Mouse (Mus musculus): ENCODE measurements around the gene Tctn1. TPM values are rescaled to one million over a fixed set of nuclear protein-coding genes. Genes with fewer than 3 reads are reported as not detected.

Tctn1 gene
- total and polyA plus RNA-seq, 3 experiments: 3.2 to 9.4 (median 3.9) TPM

- WGBS: 96% methylated on average over 2 of the region's 2 CpGs
- no peak for DNase-seq
- peak; percentile 32 for TF ChIP-seq CTCF (IDR thresholded peaks at IDR 0.05)
- no peak for TF ChIP-seq EP300 (IDR thresholded peaks at IDR 0.05; ENCODE audit: insufficient read depth, low read depth, low read length)
- TF ChIP-seq POLR2A (IDR thresholded peaks at IDR 0.05; ENCODE audit: insufficient read depth, low read depth, low read length): no peak
- Histone ChIP-seq H3K4me3 (no peak overlapping the region), H3K27ac (no peak overlapping the region), H3K27me3 (ENCODE audit: control insufficient read depth, insufficient read depth, low read length) (no peaks in the 10 kb centered on the region), H3K4me1 (ENCODE audit: control insufficient read depth, insufficient read depth, low read length) (no peaks in the 10 kb centered on the region), H3K36me3 (ENCODE audit: control insufficient read depth, insufficient read depth, low read length) (no peaks in the 10 kb centered on the region), H3K79me2 (replicated peaks; ENCODE audit: control insufficient read depth, insufficient read depth, low read length) (no peaks in the 10 kb centered on the region), H3K9ac (ENCODE audit: low read depth, low read length) (no peak overlapping the region)
- intact Hi-C loops (cut with DNase I): loop anchor here (2.0 to 5.0 kb wide), 3 partner anchors 15 to 126 kb away; partner anchors contain the start of gene Arpc3
Measured at GRCm38 (mm10) chr5:122265942-122266341, 1.7 kb upstream of the Tctn1 start.

- H3K4me3 ChIP-seq: no peak overlapping the region
- no peaks in the 10 kb centered on the region for H3K4me1 ChIP-seq (ENCODE audit: control insufficient read depth, insufficient read depth, low read length)
- no peak overlapping the region for H3K27ac ChIP-seq
- intact Hi-C loops (cut with DNase I): loop anchor here (2.0 to 5.0 kb wide), 3 partner anchors 16 to 127 kb away; partner anchors contain the start of gene Arpc3
- peak; percentile 46 for TF ChIP-seq CTCF (IDR thresholded peaks at IDR 0.05)
- TF ChIP-seq EP300 (IDR thresholded peaks at IDR 0.05; ENCODE audit: insufficient read depth, low read depth, low read length): no peak
- no peaks in the 10 kb centered on the region for H3K36me3 ChIP-seq (ENCODE audit: control insufficient read depth, insufficient read depth, low read length)
- H3K9ac ChIP-seq (ENCODE audit: low read depth, low read length): no peak overlapping the region
- no peaks in the 10 kb centered on the region for H3K79me2 ChIP-seq (replicated peaks; ENCODE audit: control insufficient read depth, insufficient read depth, low read length)
- DNase-seq: no peak
- WGBS: 71% methylated on average over 3 of the region's 3 CpGs
- H3K27me3 ChIP-seq (ENCODE audit: control insufficient read depth, insufficient read depth, low read length): no peaks in the 10 kb centered on the region
Measured at GRCm38 (mm10) chr5:122265187-122265586, 927 bp upstream of the Tctn1 start.

- 70% methylated on average over 7 of the region's 7 CpGs for WGBS
- TF ChIP-seq CTCF (IDR thresholded peaks at IDR 0.05) (no peak), EP300 (IDR thresholded peaks at IDR 0.05; ENCODE audit: insufficient read depth, low read depth, low read length) (no peak), POLR2A (IDR thresholded peaks at IDR 0.05; ENCODE audit: insufficient read depth, low read depth, low read length) (no peak)
- intact Hi-C loops (cut with DNase I): loop anchor here (5.0 kb wide), 1 partner anchor 130 kb away; no protein-coding TSS in a partner anchor
- Histone ChIP-seq H3K27ac (no peak overlapping the region), H3K4me3 (no peak overlapping the region), H3K9ac (ENCODE audit: low read depth, low read length) (no peak overlapping the region), H3K4me1 (ENCODE audit: control insufficient read depth, insufficient read depth, low read length) (no peaks in the 10 kb centered on the region), H3K27me3 (ENCODE audit: control insufficient read depth, insufficient read depth, low read length) (no peaks in the 10 kb centered on the region), H3K36me3 (ENCODE audit: control insufficient read depth, insufficient read depth, low read length) (no peaks in the 10 kb centered on the region), H3K79me2 (replicated peaks; ENCODE audit: control insufficient read depth, insufficient read depth, low read length) (no peaks in the 10 kb centered on the region)
- no peak for DNase-seq
Measured at GRCm38 (mm10) chr5:122262104-122262503, 2.2 kb downstream of the Tctn1 start.

GRCm38 (mm10) chr5:122258027-122258741 lies 6.1 kb downstream of the Tctn1 start:
- H3K4me1 ChIP-seq (ENCODE audit: control insufficient read depth, insufficient read depth, low read length): no peaks in the 10 kb centered on the region
- no peaks in the 10 kb centered on the region for H3K36me3 ChIP-seq (ENCODE audit: control insufficient read depth, insufficient read depth, low read length)
- intact Hi-C loops (cut with DNase I): no loop called here
- 64% methylated on average over 6 of the region's 6 CpGs for WGBS
- DNase-seq: no peak
- no peaks in the 10 kb centered on the region for H3K27me3 ChIP-seq (ENCODE audit: control insufficient read depth, insufficient read depth, low read length)
- TF ChIP-seq POLR2A (IDR thresholded peaks at IDR 0.05; ENCODE audit: insufficient read depth, low read depth, low read length) (no peak), CTCF (IDR thresholded peaks at IDR 0.05) (no peak), EP300 (IDR thresholded peaks at IDR 0.05; ENCODE audit: insufficient read depth, low read depth, low read length) (no peak)
- no peak overlapping the region for H3K9ac ChIP-seq (ENCODE audit: low read depth, low read length)
- H3K79me2 ChIP-seq (replicated peaks; ENCODE audit: control insufficient read depth, insufficient read depth, low read length): no peaks in the 10 kb centered on the region
- H3K27ac ChIP-seq: no peak overlapping the region; the same call in 1 of the 2 replicates
- no peak overlapping the region for H3K4me3 ChIP-seq

- intact Hi-C loops (cut with DNase I): no loop called here
Measured at GRCm38 (mm10) chr5:122251895-122252606, 12.2 kb downstream of the Tctn1 start.

GRCm38 (mm10) chr5:122249281-122249680 lies 15.0 kb downstream of the Tctn1 start:
- no peaks in the 10 kb centered on the region for H3K4me1 ChIP-seq (ENCODE audit: control insufficient read depth, insufficient read depth, low read length)
- TF ChIP-seq CTCF (IDR thresholded peaks at IDR 0.05) (no peak), EP300 (IDR thresholded peaks at IDR 0.05; ENCODE audit: insufficient read depth, low read depth, low read length) (no peak), POLR2A (IDR thresholded peaks at IDR 0.05; ENCODE audit: insufficient read depth, low read depth, low read length) (no peak)
- intact Hi-C loops (cut with DNase I): no loop called here
- no peaks in the 10 kb centered on the region for H3K79me2 ChIP-seq (replicated peaks; ENCODE audit: control insufficient read depth, insufficient read depth, low read length)
- H3K27me3 ChIP-seq (ENCODE audit: control insufficient read depth, insufficient read depth, low read length): no peaks in the 10 kb centered on the region
- WGBS: 90% methylated on average over 4 of the region's 4 CpGs
- no peak overlapping the region for H3K4me3 ChIP-seq
- no peak overlapping the region for H3K9ac ChIP-seq (ENCODE audit: low read depth, low read length)
- H3K27ac ChIP-seq: no peak overlapping the region
- H3K36me3 ChIP-seq (ENCODE audit: control insufficient read depth, insufficient read depth, low read length): no peaks in the 10 kb centered on the region
- no peak for DNase-seq

More at GRCm38 (mm10) chr5:122251895-122252606, 12.2 kb downstream of the Tctn1 start:
- H3K27ac ChIP-seq: no peak overlapping the region
- H3K4me1 ChIP-seq (ENCODE audit: control insufficient read depth, insufficient read depth, low read length): no peaks in the 10 kb centered on the region
- no peaks in the 10 kb centered on the region for H3K79me2 ChIP-seq (replicated peaks; ENCODE audit: control insufficient read depth, insufficient read depth, low read length)
- TF ChIP-seq CTCF (IDR thresholded peaks at IDR 0.05): peak; percentile 15; the same call in 1 of the 2 replicates
- TF ChIP-seq POLR2A (IDR thresholded peaks at IDR 0.05; ENCODE audit: insufficient read depth, low read depth, low read length): no peak
- no peak for TF ChIP-seq EP300 (IDR thresholded peaks at IDR 0.05; ENCODE audit: insufficient read depth, low read depth, low read length)
- no peaks in the 10 kb centered on the region for H3K27me3 ChIP-seq (ENCODE audit: control insufficient read depth, insufficient read depth, low read length)
- no peaks in the 10 kb centered on the region for H3K36me3 ChIP-seq (ENCODE audit: control insufficient read depth, insufficient read depth, low read length)
- WGBS: 96% methylated on average over 17 of the region's 17 CpGs
- no peak overlapping the region for H3K9ac ChIP-seq (ENCODE audit: low read depth, low read length)
- no peak overlapping the region for H3K4me3 ChIP-seq
- no peak for DNase-seq

Measured in heart, adult 2 months (tissue).